ENCODE assay signal across 29 mouse cellular contexts in the genomic region with DNA sequence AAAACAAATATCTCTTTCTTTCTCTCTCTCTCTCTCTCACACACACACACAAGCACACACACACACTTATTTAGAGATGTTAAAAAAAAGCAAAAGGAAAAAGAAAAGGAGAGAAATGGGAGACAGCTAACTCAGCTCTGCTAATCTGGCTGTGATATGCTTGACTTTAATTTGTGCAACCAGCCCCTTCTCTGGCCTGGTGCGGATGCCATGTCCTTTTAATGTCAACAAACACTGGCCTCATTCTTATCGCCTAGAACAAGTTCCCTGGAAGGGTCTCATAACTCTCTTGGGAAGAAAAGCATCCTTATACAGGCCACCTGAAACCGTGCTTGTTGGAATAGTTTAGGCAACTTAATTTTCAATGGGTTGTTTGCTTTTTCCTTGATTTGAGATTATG.
"Had no signal": no experiment of that assay in that cellular context is flagged by ENCODE, and none has a peak within 500 bp of the region (broad histone marks: within the 10 kb centered on the region; RNA-seq: fewer than 3 reads in every experiment).

No protein-coding gene starts in this region.

- H3K27ac ChIP-seq: heart, embryonic 10.5 days; hindbrain, embryonic 12.5 days; hindbrain, embryonic 13.5 days; hindbrain, embryonic 14.5 days; hindbrain, embryonic 15.5 days; hindbrain, postnatal 0 days; intestine, embryonic 15.5 days; kidney, postnatal 0 days; layer of hippocampus, adult 2 months had no signal

- H3K4me3 ChIP-seq: heart, embryonic 10.5 days; heart, embryonic 12.5 days; heart, embryonic 13.5 days; heart, embryonic 15.5 days; hindbrain, embryonic 12.5 days; hindbrain, embryonic 13.5 days; hindbrain, embryonic 15.5 days; intestine, embryonic 15.5 days; kidney, embryonic 15.5 days; layer of hippocampus, adult 2 months had no signal

- H3K36me3 ChIP-seq: heart, embryonic 10.5 days; heart, embryonic 12.5 days; heart, embryonic 13.5 days; heart, embryonic 15.5 days; hindbrain, embryonic 12.5 days; hindbrain, embryonic 13.5 days; hindbrain, embryonic 15.5 days; intestine, embryonic 15.5 days; kidney, embryonic 15.5 days had no signal

- H3K27me3 ChIP-seq: heart, embryonic 12.5 days; heart, embryonic 15.5 days; hindbrain, embryonic 12.5 days; hindbrain, embryonic 13.5 days; hindbrain, embryonic 15.5 days; intestine, embryonic 15.5 days; kidney, embryonic 15.5 days had no signal

- DNase-seq: heart, postnatal 10 days; heart, postnatal 14 days; heart, postnatal 36 days; heart, postnatal 4 days; kidney, adult 11 months; kidney, adult 18-20 months; kidney, adult 2 months; kidney, adult 8-10 months; kidney, adult 9 months; kidney, postnatal 10 days; kidney, postnatal 14 days; kidney, postnatal 25 days; kidney, postnatal 36 days; kidney, postnatal 4 days; layer of hippocampus, adult 9-11 months; layer of hippocampus, postnatal 36 days had no signal

- H3K9me3 ChIP-seq: heart, embryonic 10.5 days; heart, embryonic 12.5 days; heart, embryonic 13.5 days; heart, embryonic 15.5 days; hindbrain, embryonic 12.5 days; hindbrain, embryonic 13.5 days; hindbrain, embryonic 15.5 days; intestine, embryonic 15.5 days; kidney, embryonic 15.5 days had no signal
